Mouse (Mus musculus) lung, postnatal 0 days (tissue): ENCODE measurements at regions not wholly inside any gene's neighbourhood (a gene's known extent, or its start where the extent isn't known, plus 50 kb on each side); places are given as distances from the start of the nearest gene placed in this dataset.
A peak's percentile ranks its signal among the peaks of the same experiment; 100 is the strongest.

Experiments used
- ATAC-seq: fragments of 200-750 bp; cut with Nextera tagmentation; 2 replicates; pipeline ENCODE4 v1.8.0; 2017; ENCODE audit warnings: moderate library complexity
- DNase-seq: peaks from one replicate; pipeline ENCODE4 v3.0.0-alpha.2; 2016; ENCODE audit warnings: low spot score
- H3K27ac ChIP-seq: fragments of 300-500 bp; sonication (generic); 2 replicates; pipeline ENCODE4 v1.5.1; 2014; ENCODE audit warnings: antibody characterized with exemption, mild to moderate bottlenecking, low read length, mixed read lengths
- H3K27me3 ChIP-seq: fragments of 300-500 bp; sonication (generic); replicated peaks from 2 replicates; pipeline ENCODE4 v1.6.1; 2014; ENCODE audit warnings: low read length, mixed read lengths; ENCODE audit not compliant: insufficient read depth
- H3K36me3 ChIP-seq: fragments of 300-500 bp; sonication (generic); 2 replicates; pipeline ENCODE4 v1.6.1; 2014; ENCODE audit warnings: low read length, mixed read lengths; ENCODE audit not compliant: insufficient read depth
- H3K4me1 ChIP-seq: fragments of 300-500 bp; sonication (generic); 2 replicates; pipeline ENCODE4 v1.6.1; 2014; ENCODE audit warnings: antibody characterized with exemption, low read depth, low read length, mixed read lengths; ENCODE audit not compliant: insufficient read depth
- H3K4me2 ChIP-seq: fragments of 300-500 bp; sonication (generic); replicated peaks from 2 replicates; pipeline ENCODE4 v1.6.1; 2014; ENCODE audit warnings: low read depth, mild to moderate bottlenecking, low read length, moderate library complexity, mixed read lengths
- H3K4me3 ChIP-seq: fragments of 300-500 bp; sonication (generic); 2 replicates; pipeline ENCODE4 v1.5.1; 2014; ENCODE audit warnings: low read depth, low read length
- H3K9ac ChIP-seq: fragments of 300-500 bp; sonication (generic); replicated peaks from 2 replicates; pipeline ENCODE4 v1.6.1; 2014; ENCODE audit warnings: low read depth, mild to moderate bottlenecking
- H3K9me3 ChIP-seq: fragments of 300-500 bp; sonication (generic); 2 replicates; pipeline ENCODE4 v1.6.1; 2016; ENCODE audit warnings: low read length, mixed read lengths
- CTCF ChIP-seq: IDR thresholded peaks from 2 replicates; pipeline ENCODE4 v1.5.1; 2016; ENCODE audit warnings: antibody characterized with exemption, mild to moderate bottlenecking
- EP300 ChIP-seq: IDR thresholded peaks from 2 replicates; pipeline ENCODE4 v1.6.1; 2016; ENCODE audit warnings: antibody characterized with exemption, mild to moderate bottlenecking, control low read depth
- WGBS: fragments of 180-500 bp; shearing (Covaris S2); extraction: QIAGEN DNeasy Blood & Tissue Kit; methylation state at CpG from one replicate; pipeline ENCODE4 v1.1.7; 2014; 5-methylcytosine and 5-hydroxymethylcytosine counted together

DNA sequence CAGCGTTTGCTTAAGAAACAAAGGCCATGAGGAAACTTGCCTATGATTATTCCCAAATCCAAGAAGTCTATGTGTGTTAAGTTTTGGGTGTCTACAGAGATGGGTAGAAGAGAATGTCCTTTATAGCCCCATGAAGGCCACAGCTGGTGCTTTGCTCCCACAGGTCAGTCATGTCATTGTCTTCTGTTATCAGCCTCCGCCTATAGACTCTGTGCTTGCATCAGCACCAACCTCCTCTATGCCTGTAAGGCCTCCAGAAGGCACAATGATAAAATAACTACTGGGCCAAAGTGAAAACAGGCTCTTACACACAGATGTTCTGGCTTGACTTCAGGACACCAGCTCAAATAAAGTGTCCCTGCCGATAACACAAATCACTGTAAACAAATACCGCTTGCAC is 333.8 kb upstream of the BC052040 start:
- Histone ChIP-seq H3K4me3 (no peak overlapping the region), H3K9me3 (no peaks in the 10 kb centered on the region), H3K27ac (no peak overlapping the region), H3K36me3 (no peaks in the 10 kb centered on the region), H3K27me3 (no peaks in the 10 kb centered on the region), H3K4me2 (no peak overlapping the region), H3K4me1 (no peaks in the 10 kb centered on the region), H3K9ac (no peak overlapping the region)
- WGBS = 69% methylated on average over 4 of the region's 4 CpGs
- no peak for ATAC-seq
- TF ChIP-seq EP300 (no peak), CTCF (no peak)
- no peak for DNase-seq

DNA sequence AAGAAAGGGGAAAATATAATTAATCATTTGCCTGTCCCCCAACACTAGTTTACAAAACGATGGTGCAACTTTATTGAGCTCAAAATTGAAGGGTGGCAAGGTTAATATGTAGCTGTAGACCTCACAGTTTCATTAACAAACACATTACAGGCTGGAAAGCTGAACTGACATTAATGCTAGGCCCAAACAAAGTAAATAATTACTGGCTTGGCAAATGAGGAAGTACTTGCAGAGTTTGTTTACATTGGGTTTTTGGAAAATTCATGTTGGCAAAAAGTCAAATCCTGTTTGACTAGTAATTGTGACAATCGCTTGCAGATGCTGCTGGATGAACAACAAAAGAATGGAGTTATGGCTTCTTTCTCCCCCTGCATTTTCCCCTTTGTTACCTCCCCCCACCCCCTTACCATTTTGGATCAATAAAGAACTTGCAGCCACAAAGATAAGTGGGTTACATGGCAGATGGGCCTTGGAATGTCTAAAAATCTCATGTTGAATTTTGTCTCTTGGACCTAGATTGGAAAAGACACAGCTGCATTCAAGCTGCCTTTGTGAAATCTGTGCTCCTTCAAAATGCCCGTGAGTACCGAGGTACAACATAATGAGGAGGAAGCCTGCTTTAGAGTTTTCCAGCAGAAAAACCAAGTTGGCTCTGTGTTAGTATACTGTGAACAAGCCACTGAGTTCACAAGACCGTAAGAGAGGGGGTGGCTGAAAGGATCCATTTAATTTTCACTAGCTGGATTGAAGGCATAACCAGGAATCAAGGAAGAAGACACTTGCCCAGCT is 331.3 kb upstream of the BC052040 start:
- Histone ChIP-seq H3K9ac (no peak overlapping the region), H3K4me2 (no peak overlapping the region), H3K27me3 (no peaks in the 10 kb centered on the region), H3K36me3 (no peaks in the 10 kb centered on the region), H3K4me3 (no peak overlapping the region), H3K9me3 (no peaks in the 10 kb centered on the region), H3K27ac (no peak overlapping the region), H3K4me1 (no peaks in the 10 kb centered on the region)
- WGBS = 36% methylated on average over 5 of the region's 5 CpGs
- peak; percentile 63 for DNase-seq
- ATAC-seq = no peak
- no peak for TF ChIP-seq CTCF
- 0 out of 2 replicates have a peak, but pooled peaks have one; percentile 33 for TF ChIP-seq EP300

DNA sequence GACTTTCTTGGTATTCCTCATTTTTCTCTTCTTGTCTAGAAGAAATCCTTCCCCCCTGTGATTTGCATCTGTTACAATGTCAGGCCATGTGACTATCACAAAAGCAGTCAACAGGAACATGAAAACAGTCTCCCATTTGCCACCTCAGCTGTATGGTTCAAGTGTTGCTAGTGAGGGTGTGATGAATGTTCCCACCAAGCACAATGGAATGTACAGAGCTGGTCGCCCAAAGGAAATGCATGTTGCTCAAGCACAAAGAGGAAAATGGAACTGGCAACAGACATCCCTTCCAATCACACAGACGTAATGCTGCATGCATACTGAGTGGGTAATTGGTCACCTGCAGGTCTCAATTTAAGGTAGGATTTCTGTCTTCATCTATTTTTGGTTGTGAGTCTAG is 324.1 kb upstream of the BC052040 start:
- Histone ChIP-seq H3K9me3 (no peaks in the 10 kb centered on the region), H3K27me3 (no peaks in the 10 kb centered on the region), H3K27ac (no peak overlapping the region), H3K4me3 (no peak overlapping the region), H3K4me2 (no peak overlapping the region), H3K4me1 (no peaks in the 10 kb centered on the region), H3K9ac (no peak overlapping the region), H3K36me3 (no peaks in the 10 kb centered on the region)
- no peak for TF ChIP-seq EP300
- TF ChIP-seq CTCF = no peak
- DNase-seq (no peak), ATAC-seq (no peak)
- 69% methylated on average over 2 of the region's 2 CpGs for WGBS

DNA sequence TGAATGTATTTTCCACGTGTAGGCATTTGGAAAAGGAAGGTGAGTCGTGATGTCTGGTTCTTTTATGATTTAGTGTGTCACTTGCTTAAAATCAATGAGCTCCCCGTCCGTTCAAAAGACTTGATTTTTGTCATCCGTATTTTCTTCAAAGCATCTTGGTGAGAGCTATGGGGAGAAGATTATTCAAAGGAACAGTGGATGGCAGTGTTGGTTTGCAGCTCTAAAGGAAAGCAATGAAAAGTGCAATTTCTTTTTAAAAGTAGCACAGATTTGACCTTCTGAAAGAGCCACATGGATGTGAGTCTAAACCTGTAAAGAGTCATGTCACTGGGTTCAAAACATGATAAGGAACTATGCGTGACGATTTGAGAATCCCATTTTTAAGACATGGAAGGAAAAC is 313.3 kb upstream of the BC052040 start:
- 66% methylated on average over 7 of the region's 7 CpGs for WGBS
- Histone ChIP-seq H3K27me3 (no peaks in the 10 kb centered on the region), H3K9ac (no peak overlapping the region), H3K9me3 (no peaks in the 10 kb centered on the region), H3K36me3 (no peaks in the 10 kb centered on the region), H3K4me1 (no peaks in the 10 kb centered on the region), H3K27ac (no peak overlapping the region), H3K4me2 (no peak overlapping the region), H3K4me3 (no peak overlapping the region)
- no peak for ATAC-seq
- TF ChIP-seq EP300 (no peak), CTCF (peak; percentile 38)
- no peak for DNase-seq

DNA sequence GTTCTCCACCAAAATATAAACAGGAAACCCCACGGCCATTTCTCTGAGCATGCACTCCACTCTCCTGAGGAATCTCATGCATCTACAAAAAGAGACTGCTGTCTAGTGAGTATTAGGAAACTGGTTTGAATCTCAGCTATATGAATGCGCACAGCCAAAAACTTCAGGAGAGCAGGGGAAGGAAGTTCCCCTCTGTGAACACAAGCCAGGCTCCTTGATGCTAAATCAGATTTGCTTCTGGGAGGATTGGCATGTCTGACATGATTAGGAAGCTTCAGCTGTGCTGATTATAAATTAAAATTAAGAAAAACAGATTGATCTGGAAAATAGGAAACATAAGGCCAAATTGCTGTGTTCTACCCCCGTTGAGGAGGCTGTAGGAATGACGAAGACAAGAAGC is 304.1 kb upstream of the BC052040 start:
- TF ChIP-seq CTCF = no peak
- no peak for TF ChIP-seq EP300
- Histone ChIP-seq H3K4me2 (no peak overlapping the region), H3K27me3 (no peaks in the 10 kb centered on the region), H3K9ac (no peak overlapping the region), H3K4me1 (no peaks in the 10 kb centered on the region), H3K36me3 (no peaks in the 10 kb centered on the region), H3K4me3 (no peak overlapping the region), H3K9me3 (no peaks in the 10 kb centered on the region), H3K27ac (no peak overlapping the region)
- DNase-seq (no peak), ATAC-seq (no peak)
- WGBS = 43% methylated on average over 4 of the region's 4 CpGs

DNA sequence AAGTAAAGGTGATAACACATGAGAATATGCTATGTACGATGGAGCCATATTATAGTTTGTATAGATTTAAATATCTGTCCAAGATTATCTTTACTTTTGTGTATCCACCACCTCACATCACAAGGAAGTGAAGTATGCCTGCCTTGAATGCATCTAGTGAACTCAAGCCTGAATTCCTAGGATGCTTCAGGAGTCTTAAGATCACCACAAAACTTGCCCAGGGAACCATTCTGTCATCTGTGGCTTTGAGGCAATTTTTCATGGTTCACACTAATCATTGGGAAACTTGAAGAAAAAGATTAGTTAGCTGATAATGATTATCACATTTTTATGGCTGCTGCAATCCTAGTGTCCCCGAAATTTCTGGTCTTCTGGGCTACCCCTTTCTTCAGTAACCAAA is 288.5 kb upstream of the BC052040 start:
- TF ChIP-seq EP300 = no peak
- no peak for TF ChIP-seq CTCF
- Histone ChIP-seq H3K36me3 (no peaks in the 10 kb centered on the region), H3K4me1 (no peaks in the 10 kb centered on the region), H3K4me2 (no peak overlapping the region), H3K27ac (no peak overlapping the region), H3K9ac (no peak overlapping the region), H3K4me3 (no peak overlapping the region), H3K9me3 (no peaks in the 10 kb centered on the region), H3K27me3 (no peaks in the 10 kb centered on the region)
- ATAC-seq (no peak), DNase-seq (no peak)
- 69% methylated on average over 2 of the region's 2 CpGs for WGBS

DNA sequence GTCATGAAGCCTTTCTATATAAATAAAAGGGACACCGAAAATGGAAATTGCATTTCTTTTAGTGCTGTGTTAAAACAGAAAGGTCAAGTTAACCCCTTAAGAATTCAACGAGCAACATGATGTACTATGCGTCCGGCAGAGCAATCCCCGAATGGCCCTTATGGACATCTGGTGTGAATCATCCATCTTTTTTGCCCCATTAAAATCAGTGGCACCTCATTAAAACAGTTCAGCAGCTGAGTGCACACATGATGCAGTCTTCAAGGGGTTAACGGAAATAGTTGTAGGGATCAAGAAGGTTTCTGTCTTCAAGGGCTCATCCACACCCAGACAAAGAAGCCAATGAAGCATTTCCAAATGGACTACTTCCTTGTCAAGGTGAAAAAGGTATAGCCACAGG is 284.1 kb upstream of the BC052040 start:
- 70% methylated on average over 6 of the region's 6 CpGs for WGBS
- Histone ChIP-seq H3K9ac (no peak overlapping the region), H3K36me3 (no peaks in the 10 kb centered on the region), H3K4me3 (no peak overlapping the region), H3K27me3 (no peaks in the 10 kb centered on the region), H3K4me1 (no peaks in the 10 kb centered on the region), H3K27ac (no peak overlapping the region), H3K9me3 (no peaks in the 10 kb centered on the region), H3K4me2 (no peak overlapping the region)
- DNase-seq (no peak), ATAC-seq (no peak)
- TF ChIP-seq CTCF = no peak
